Comparison of ENCODE assay signal across 9 mouse cellular contexts in the genomic region with DNA sequence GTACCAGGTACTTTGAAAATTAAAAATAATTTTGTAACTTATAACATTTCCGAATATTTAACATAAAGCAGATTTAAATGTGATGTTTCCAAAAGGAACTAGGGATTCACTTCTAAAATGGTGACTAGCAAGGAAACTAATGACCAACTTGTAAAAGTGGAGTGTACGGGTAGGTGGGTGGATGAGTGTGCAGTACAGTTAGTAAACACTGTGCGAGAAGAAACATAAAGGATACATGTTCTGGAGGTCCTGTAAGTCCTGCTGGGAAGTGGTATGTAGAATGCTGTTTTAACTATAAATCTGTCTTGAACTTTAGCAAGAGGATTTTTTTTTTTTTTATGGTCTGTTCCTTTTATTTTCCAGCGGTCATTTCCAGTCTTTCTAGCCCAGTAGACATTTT. TPM values are rescaled to one million over a fixed set of nuclear protein-coding genes. Genes with fewer than 3 reads are reported as not detected.
A peak's percentile ranks its signal among the peaks of the same experiment; 100 is the strongest.
DNase-seq lines count a peak whose midpoint lies in the region; ATAC-seq and TF ChIP-seq lines count a peak whose summit lies in the region.
"Had no signal": no experiment of that assay in that cellular context is flagged by ENCODE, and none has a peak within 500 bp of the region (broad histone marks: within the 10 kb centered on the region; RNA-seq: fewer than 3 reads in every experiment).

No protein-coding gene starts in this region.

- peaks cover 7% of the 10 kb centered on the region; the same call in 1 of the 2 replicates for H3K4me1 ChIP-seq in forebrain, embryonic 11.5 days (replicated peaks; ENCODE audit: control insufficient read depth, insufficient read depth, low read length)
- peaks cover 12% of the 10 kb centered on the region; the same call in 1 of the 2 replicates for H3K4me1 ChIP-seq in limb, embryonic 11.5 days (ENCODE audit: control insufficient read depth, insufficient read depth, low read length)
- H3K4me1 ChIP-seq in neural tube, embryonic 14.5 days (ENCODE audit: control insufficient read depth, insufficient read depth, low read length), result peaks cover 20% of the 10 kb centered on the region

- peak overlapping the region; percentile 92 for H3K4me3 ChIP-seq in left cerebral cortex, adult 2 months
- H3K4me3 ChIP-seq in forebrain, embryonic 11.5 days (ENCODE audit: low read depth, low read length), result peak overlapping the region; percentile 96
- H3K4me3 ChIP-seq in limb, embryonic 11.5 days (ENCODE audit: low read depth, low read length), result peak overlapping the region; percentile 95
- H3K4me3 ChIP-seq in neural tube, embryonic 14.5 days (ENCODE audit: low read depth, low read length), result peak overlapping the region; percentile 97

- intact Hi-C loops in left cerebral cortex, adult 2 months (cut with DNase I), result loop anchor here (1.0 to 10.0 kb wide), 4 partner anchors 85 to 328 kb away; partner anchors contain the start of genes Cacna1g, Gm20390, Mbtd1 and Nme1
- intact Hi-C loops in left cerebral cortex, postnatal 25 days (cut with DNase I), result loop anchor here (10.0 kb wide), 1 partner anchor 248 kb away; the partner anchor contains the start of genes Gm20390 and Nme1
- intact Hi-C loops in left cerebral cortex, postnatal 4 days (cut with DNase I), result loop anchor here (5.0 kb wide), 3 partner anchors 51 to 81 kb away; no protein-coding TSS in a partner anchor

- 76% methylated on average over 4 of the region's 4 CpGs for WGBS in forebrain, embryonic 11.5 days
- 65% methylated on average over 4 of the region's 4 CpGs for WGBS in limb, embryonic 11.5 days
- WGBS in neural tube, embryonic 14.5 days, result 29% methylated on average over 4 of the region's 4 CpGs

- H3K27me3 ChIP-seq in forebrain, embryonic 11.5 days (ENCODE audit: control insufficient read depth, insufficient read depth, low read length), result no peaks in the 10 kb centered on the region
- H3K27me3 ChIP-seq in limb, embryonic 11.5 days (ENCODE audit: control insufficient read depth, insufficient read depth, low read length), result no peaks in the 10 kb centered on the region
- no peaks in the 10 kb centered on the region for H3K27me3 ChIP-seq in neural tube, embryonic 14.5 days (ENCODE audit: control insufficient read depth, insufficient read depth, low read length)

- H3K27ac ChIP-seq in left cerebral cortex, adult 2 months, result peak overlapping the region; percentile 98; the same call in 1 of the 2 replicates
- H3K27ac ChIP-seq in forebrain, embryonic 11.5 days (ENCODE audit: low read depth, low read length), result no peak overlapping the region
- no peak overlapping the region for H3K27ac ChIP-seq in limb, embryonic 11.5 days (replicated peaks; ENCODE audit: low read depth, low read length)
- H3K27ac ChIP-seq in neural tube, embryonic 14.5 days (ENCODE audit: low read depth, low read length), result no peak overlapping the region

- TF ChIP-seq CTCF in left cerebral cortex, adult 2 months (IDR thresholded peaks at IDR 0.05), result no peak

- no peak for ATAC-seq in forebrain, embryonic 11.5 days (replicated peaks; ENCODE audit: low FRiP score)
- no peak for ATAC-seq in limb, embryonic 11.5 days (ENCODE audit: insufficient number of reproducible peaks, low FRiP score, low TSS enrichment, low read depth)
- ATAC-seq in neural tube, embryonic 14.5 days (ENCODE audit: low read depth), result no peak

- H3K9ac ChIP-seq in forebrain, embryonic 11.5 days (ENCODE audit: low read length), result no peak overlapping the region; the same call in 1 of the 2 replicates
- H3K9ac ChIP-seq in limb, embryonic 11.5 days (ENCODE audit: low read length), result no peak overlapping the region
- peak overlapping the region; percentile 99; the same call in 1 of the 2 replicates for H3K9ac ChIP-seq in neural tube, embryonic 14.5 days (replicated peaks; ENCODE audit: low read depth, low read length)

- no peak for DNase-seq in left cerebral cortex, adult 2 months (ENCODE audit: extremely low spot score in 1 of 2, low spot score in 2 of 2)
- DNase-seq in left cerebral cortex, postnatal 25 days (ENCODE audit: low spot score in 2 of 2), result no peak
- DNase-seq in forebrain, embryonic 11.5 days (ENCODE audit: low spot score), result no peak
- DNase-seq in limb, embryonic 11.5 days (ENCODE audit: low spot score), result no peak
- no peak for DNase-seq in right cerebral cortex, postnatal 25 days
- DNase-seq in left cerebral cortex, postnatal 4 days, result no peak
- DNase-seq in kidney, adult 8-10 months, result no peak
- DNase-seq: thymus, postnatal 14 days had no signal

- peak overlapping the region; percentile 60 for H3K4me2 ChIP-seq in forebrain, embryonic 11.5 days (ENCODE audit: low read depth, low read length, severe bottlenecking)
- peak overlapping the region; percentile 75; the same call in 1 of the 2 replicates for H3K4me2 ChIP-seq in limb, embryonic 11.5 days (ENCODE audit: low read depth, severe bottlenecking)
- H3K4me2 ChIP-seq in neural tube, embryonic 14.5 days (ENCODE audit: low read depth, low read length), result peak overlapping the region; percentile 60

- no peaks in the 10 kb centered on the region for H3K9me3 ChIP-seq in forebrain, embryonic 11.5 days (ENCODE audit: control insufficient read depth, low read length)
- H3K9me3 ChIP-seq in limb, embryonic 11.5 days (ENCODE audit: control insufficient read depth, low read length), result no peaks in the 10 kb centered on the region
- H3K9me3 ChIP-seq in neural tube, embryonic 14.5 days (ENCODE audit: control insufficient read depth, low read length), result no peaks in the 10 kb centered on the region

- H3K36me3 ChIP-seq in forebrain, embryonic 11.5 days (ENCODE audit: control insufficient read depth, insufficient read depth, low read length), result peaks cover 6% of the 10 kb centered on the region; the same call in 1 of the 2 replicates
- peaks cover 7% of the 10 kb centered on the region for H3K36me3 ChIP-seq in limb, embryonic 11.5 days (ENCODE audit: control insufficient read depth, insufficient read depth, low read length)
- peaks cover 12% of the 10 kb centered on the region; the same call in 1 of the 2 replicates for H3K36me3 ChIP-seq in neural tube, embryonic 14.5 days (ENCODE audit: control insufficient read depth, insufficient read depth, low read length)

RNA-seq across cellular contexts. Expression of gene Tob1, which starts 1.7 kb away (rescaled TPM):
- 10 to 100 TPM; 42.4 to 47.9 TPM for total RNA-seq in left cerebral cortex, adult 2 months (2021)
- total RNA-seq in left cerebral cortex, postnatal 25 days (2021), result 10 to 100 TPM; 38.2 to 43.9 TPM
- polyA plus RNA-seq in forebrain, embryonic 11.5 days (2014; fragmentation: Nextera tagmentation; extraction: Ambion mirVana), result 43.0 and 44.0 TPM in 2 replicates
- 28.9 and 31.8 TPM in 2 replicates for polyA plus RNA-seq in limb, embryonic 11.5 days (2014; fragmentation: Nextera tagmentation; extraction: Ambion mirVana)
- polyA plus RNA-seq in neural tube, embryonic 14.5 days (2014; fragmentation: Nextera tagmentation; extraction: Ambion mirVana), result 27.9 and 31.1 TPM in 2 replicates
- 10 to 100 TPM; 27.3 to 28.3 TPM for total RNA-seq in left cerebral cortex, postnatal 4 days (2021)

RNA-seq across cellular contexts. Expression of gene Wfikkn2, which starts 32.8 kb away (rescaled TPM):
- total RNA-seq in left cerebral cortex, adult 2 months (2021), result 1 to 10 TPM; 1.3 to 1.6 TPM
- 1 to 10 TPM; 1.6 to 2.3 TPM for total RNA-seq in left cerebral cortex, postnatal 25 days (2021)
- polyA plus RNA-seq in forebrain, embryonic 11.5 days (2014; fragmentation: Nextera tagmentation; extraction: Ambion mirVana), result 1.9 and 2.9 TPM in 2 replicates
- polyA plus RNA-seq in limb, embryonic 11.5 days (2014; fragmentation: Nextera tagmentation; extraction: Ambion mirVana), result 5.3 and 8.0 TPM in 2 replicates
- polyA plus RNA-seq in neural tube, embryonic 14.5 days (2014; fragmentation: Nextera tagmentation; extraction: Ambion mirVana), result 0.24 and 1.8 TPM in 2 replicates
- total RNA-seq in left cerebral cortex, postnatal 4 days (2021), result 1 to 10 TPM; 1.0 to 1.8 TPM
